Mouse (Mus musculus) megakaryocyte, embryonic 14.5 days (primary cell): ENCODE measurements around the gene Sem1.

ENCODE experiments used
- FLI1 ChIP-seq: IDR thresholded peaks from 2 replicates; pipeline ENCODE4 v1.6.1; 2012; ENCODE audit warnings: low read length, inconsistent platforms, mixed read lengths
- GATA1 ChIP-seq: IDR thresholded peaks from 3 replicates; pipeline ENCODE4 v1.6.1; 2012; ENCODE audit warnings: mixed read lengths, low read length, inconsistent platforms, borderline replicate concordance

DNA sequence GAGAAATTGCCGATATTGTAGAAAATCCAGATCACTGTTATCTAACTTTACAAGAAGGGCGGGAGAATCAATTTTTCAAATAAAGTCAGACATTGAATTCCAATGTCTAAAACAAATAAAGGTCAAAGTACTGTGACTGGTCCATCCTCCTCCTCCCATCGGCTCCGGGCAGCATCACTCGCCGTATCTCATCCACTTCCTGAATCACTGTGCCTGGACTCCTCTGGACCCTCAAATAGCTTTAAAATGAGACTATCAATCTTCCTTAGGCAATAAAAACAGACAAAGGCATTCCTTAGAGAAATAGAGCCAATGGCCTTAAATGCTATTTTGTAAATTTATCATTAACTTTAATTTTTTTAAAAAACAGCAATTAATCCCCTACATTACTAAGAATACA, 26.5 kb downstream of the Sem1 start:
- TF ChIP-seq GATA1 = no peak
- TF ChIP-seq FLI1 = no peak
